Mouse (Mus musculus): ENCODE measurements around the gene Upk2. TPM values are rescaled to one million over a fixed set of nuclear protein-coding genes. Genes with fewer than 3 reads are reported as not detected.
"Not testable (repeated sequence)": the region's sequence is repeated elsewhere in the genome, so short reads cannot be mapped to it uniquely, and the experiment has no call there.

The Upk2 gene
- total RNA-seq, 2 experiments from 2014 or later = not detected

DNA sequence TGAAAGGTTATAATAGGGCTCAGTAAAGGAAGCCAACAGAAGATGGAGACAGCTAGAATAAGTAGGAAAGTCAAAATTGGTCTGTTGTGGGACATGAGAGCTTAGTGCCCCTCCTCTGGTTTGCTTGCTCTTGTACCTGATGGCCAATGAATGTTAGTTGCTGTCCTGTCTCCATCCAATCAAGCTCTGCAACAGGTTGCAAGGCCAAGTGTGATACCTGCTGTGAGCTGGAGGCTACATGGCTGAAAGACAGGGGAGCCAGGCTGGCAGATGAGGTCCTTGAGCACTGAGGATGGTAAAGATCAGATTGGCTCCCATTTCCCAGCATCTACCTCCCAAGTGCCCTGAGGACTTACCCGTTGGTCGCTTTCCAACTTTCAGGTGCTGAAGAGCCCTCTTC is 42.0 kb downstream of the Upk2 start:
- intact Hi-C loops (cut with DNase I) = no loop called here

GRCm38 (mm10) chr9:44412306-44412705 is 42.5 kb downstream of the Upk2 start:
- DNase-seq = no peak
- intact Hi-C loops (cut with DNase I) = no loop called here

More for the DNA sequence above, 42.0 kb downstream of the Upk2 start:
- DNase-seq = no peak

DNA sequence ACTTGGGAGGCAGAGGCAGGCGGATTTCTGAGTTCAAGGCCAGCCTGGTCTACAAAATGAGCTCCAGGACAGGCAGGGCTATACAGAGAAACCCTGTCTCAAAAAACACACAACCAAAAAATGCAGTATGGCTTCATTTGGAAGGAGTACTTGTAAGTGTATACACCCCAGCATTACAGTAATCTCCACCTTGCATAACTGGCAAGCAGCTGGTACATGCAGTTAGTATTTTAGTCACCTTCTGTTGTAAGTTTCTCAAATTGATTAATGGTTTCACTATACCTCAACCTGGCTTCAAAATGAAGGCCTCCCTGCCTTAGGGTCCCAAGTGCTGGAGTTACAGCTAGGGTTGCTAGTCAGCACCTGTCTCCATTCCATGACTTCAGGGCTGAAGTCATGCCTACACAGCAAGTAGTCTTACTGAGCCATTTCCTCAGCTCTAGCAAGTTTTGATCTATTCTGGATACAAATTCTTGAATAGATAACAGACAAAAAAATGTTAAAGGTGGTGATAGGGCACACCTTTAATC is 43.1 kb downstream of the Upk2 start:
- intact Hi-C loops (cut with DNase I) = no loop called here
- no peak for DNase-seq

DNA sequence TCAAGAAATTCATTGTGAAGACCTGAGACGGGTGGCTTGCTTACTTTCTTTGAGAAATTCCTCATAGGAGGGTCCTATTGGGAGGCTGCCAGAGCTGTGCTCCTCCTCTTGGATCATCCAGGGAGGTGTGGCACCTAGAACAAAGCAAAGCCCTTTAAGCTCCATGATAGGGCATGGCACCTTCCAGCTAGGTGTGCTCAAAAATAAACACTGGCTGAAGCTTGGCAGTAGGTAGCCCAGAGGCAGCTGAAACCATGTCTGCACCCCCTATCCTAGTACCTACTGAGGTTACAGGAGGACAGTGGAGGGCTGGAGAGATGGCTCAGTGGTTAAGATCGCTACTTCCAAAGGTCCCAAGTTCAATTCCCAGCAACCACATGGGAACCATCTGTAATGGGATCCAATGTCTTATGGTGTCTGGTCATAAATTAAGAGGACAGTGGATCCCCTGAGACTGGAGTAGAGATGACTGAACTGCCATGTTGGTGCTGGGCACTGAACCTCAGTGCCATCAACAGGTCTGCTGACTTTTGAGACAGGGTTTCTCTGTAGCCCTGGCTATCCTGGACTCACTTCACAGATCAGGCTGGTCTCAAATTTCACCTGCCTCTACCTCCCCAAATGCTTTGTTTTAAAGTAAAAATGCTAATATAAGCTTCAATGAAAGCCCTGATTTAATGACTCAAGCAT is 44.0 kb downstream of the Upk2 start:
- DNase-seq = no peak
- intact Hi-C loops (cut with DNase I) = no loop called here

GRCm38 (mm10) chr9:44408693-44409092 is 46.1 kb downstream of the Upk2 start:
- intact Hi-C loops (cut with DNase I); DNase-seq: not testable (repeated sequence)

DNA sequence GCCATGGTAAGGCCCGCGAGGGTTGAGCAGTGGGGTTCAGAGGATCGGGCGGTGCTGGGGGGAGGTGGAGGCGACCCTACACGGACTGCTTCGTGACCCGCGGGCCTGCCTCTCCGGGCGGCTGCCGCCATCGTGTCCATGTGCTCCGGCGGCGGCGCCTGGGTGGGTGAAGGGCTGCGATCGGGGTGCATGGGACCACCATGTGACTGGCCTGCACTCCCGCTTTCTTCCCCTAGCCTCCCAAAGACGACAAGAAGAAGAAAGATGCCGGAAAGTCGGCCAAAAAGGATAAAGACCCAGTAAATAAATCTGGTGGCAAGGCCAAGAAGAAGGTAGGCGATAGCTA is 47.1 kb downstream of the Upk2 start:
- intact Hi-C loops (cut with DNase I) = no loop called here
- DNase-seq = no peak

DNA sequence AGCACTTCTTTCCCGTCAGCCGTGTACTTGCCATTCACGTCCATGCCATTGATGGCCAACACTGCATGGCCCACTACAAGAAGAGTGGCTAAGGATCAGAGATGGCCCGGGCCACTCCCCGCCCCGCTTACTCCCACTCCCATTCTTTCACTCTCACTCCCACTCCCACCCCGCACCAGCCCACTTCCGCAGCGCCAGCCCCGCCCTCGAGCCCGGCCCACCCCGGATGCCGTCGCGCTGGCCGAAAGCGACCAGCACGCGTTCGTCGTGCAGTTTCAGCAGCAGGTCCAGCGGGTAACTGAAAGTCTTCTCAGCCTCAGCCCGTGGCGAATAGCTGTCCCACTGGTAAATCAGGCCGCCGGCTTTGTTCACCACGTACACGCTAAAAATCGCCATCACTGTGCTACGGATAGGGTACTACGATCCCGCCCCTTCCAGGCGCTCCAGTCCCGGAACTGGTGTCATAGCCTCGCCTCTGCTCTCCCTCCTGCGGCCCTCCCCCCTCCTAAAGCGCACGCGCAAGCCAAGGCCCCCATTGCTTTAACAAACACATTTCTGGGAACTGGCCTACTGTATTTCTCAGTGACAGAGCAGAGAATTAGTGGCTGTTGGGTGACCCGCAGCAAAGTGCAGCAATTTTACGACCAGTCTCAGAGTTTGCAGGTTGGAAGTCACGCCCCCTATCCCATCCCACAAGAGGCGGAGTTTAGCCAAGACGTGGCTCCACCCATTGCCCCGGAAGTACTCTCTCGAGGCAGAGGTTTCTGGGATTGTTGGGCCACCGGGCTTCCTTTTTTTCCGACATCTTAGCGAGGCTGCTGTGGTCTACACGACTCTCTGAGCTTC is 47.6 kb downstream of the Upk2 start, which contains the start of the genes Rps25 and Trappc4:
Gene Rps25, plus strand, starts transcription at position 234 of the 846 bp plus-strand sequence.
Gene Trappc4, minus strand, starts transcription at position 695 of the 846 bp plus-strand sequence.
- intact Hi-C loops (cut with DNase I) = no loop called here
- DNase-seq = peak; percentile 96 to 97

- intact Hi-C loops (cut with DNase I) = no loop called here
- DNase-seq = no peak
Observed at GRCm38 (mm10) chr9:44405011-44405410, 49.8 kb downstream of the Upk2 start.

Other genes starting within 250 kb of the Upk2 start
- 10 to 100 TPM; 30.9 to 31.3 TPM for gene Cbl, start 220.9 kb downstream of the Upk2 start, total RNA-seq (2021)
- not detected for gene Ccdc153, start 214.3 kb downstream of the Upk2 start, total RNA-seq (2021)
- 1 to 10 TPM; 2.3 to 3.3 TPM for gene Pdzd3, start 203.5 kb downstream of the Upk2 start, total RNA-seq (2021)
- 10 to 100 TPM; 14.9 to 18.3 TPM for gene Nlrx1, start 186.4 kb downstream of the Upk2 start, total RNA-seq (2021)
- 1 to 10 TPM; 1.0 to 1.5 TPM for gene Abcg4, start 166.4 kb downstream of the Upk2 start, total RNA-seq (2021)
- 10 to 100 TPM; 10.0 to 11.1 TPM for gene Hinfp, start 149.3 kb downstream of the Upk2 start, total RNA-seq (2021)
- gene C2cd2l, start 134.7 kb downstream of the Upk2 start, total RNA-seq (2021) = 10 to 100 TPM; 14.2 to 17.6 TPM
- gene Dpagt1, start 129.0 kb downstream of the Upk2 start, total RNA-seq (2021) = 10 to 100 TPM; 21.1 to 25.2 TPM
- 10 to 100 TPM; 54.1 to 57.9 TPM for gene H2afx, start 120.3 kb downstream of the Upk2 start, total RNA-seq (2021)
- 10 to 100 TPM; 54.2 to 55.2 TPM for gene Hmbs, start 110.7 kb downstream of the Upk2 start, total RNA-seq (2021)
- gene Vps11, start 93.3 kb downstream of the Upk2 start, total RNA-seq (2021) = 10 to 100 TPM; 22.4 to 22.8 TPM
- 10 to 100 TPM; 35.8 to 45.7 TPM for gene Hyou1, start 75.5 kb downstream of the Upk2 start, total RNA-seq (2021)
- 10 to 100 TPM; 29.2 to 31.6 TPM for gene Slc37a4, start 58.1 kb downstream of the Upk2 start, total RNA-seq (2021)
- gene Rps25, start 47.8 kb downstream of the Upk2 start, total RNA-seq (2021) = 1,000 to 10,000 TPM; 1,003 to 1,015 TPM
- gene Trappc4, start 47.4 kb downstream of the Upk2 start, total RNA-seq (2021) = 10 to 100 TPM; 34.8 to 42.5 TPM
- 10 to 100 TPM; 11.6 to 12.0 TPM for gene Ccdc84, start 36.4 kb downstream of the Upk2 start, total RNA-seq (2021)
- not detected for gene Foxr1, start 13.8 kb downstream of the Upk2 start, total RNA-seq (2021)
- gene Bcl9l, start 27.8 kb upstream of the Upk2 start, total RNA-seq (2021) = 10 to 100 TPM; 66.8 to 73.0 TPM
- gene Cxcr5, start 106.9 kb upstream of the Upk2 start, total RNA-seq (2021) = under 1 TPM; 0.24 to 0.27 TPM
- gene Ddx6, start 149.9 kb upstream of the Upk2 start, total RNA-seq (2021) = 100 to 1,000 TPM in 1 of 2 experiments, 10 to 100 TPM in 1; 96.2 to 104 TPM
- not detected for gene Treh, start 218.3 kb upstream of the Upk2 start, total RNA-seq (2021)